Mouse (Mus musculus): ENCODE measurements around the gene Krt10.

GRCm38 (mm10) chr11:99413247-99413646 is 24.1 kb upstream of the Krt10 start:
- TF ChIP-seq CTCF (IDR thresholded peaks at IDR 0.05 in 2 of 3, conservative IDR thresholded peaks at IDR 0.05 in 1 of 3; ENCODE audit: control insufficient read depth in 1 of 3, insufficient read depth in 1 of 3, low read depth in 2 of 3, low read length in 3 of 3, poor library complexity in 1 of 3, severe bottlenecking in 1 of 3): peak; percentile 51 to 81 (median 59)
- no peak for TF ChIP-seq MAX (IDR thresholded peaks at IDR 0.05; ENCODE audit: low read length)
- TF ChIP-seq POLR2A (IDR thresholded peaks at IDR 0.05; ENCODE audit: control insufficient read depth in 1 of 2, insufficient read depth in 1 of 2, low read depth in 1 of 2, low read length in 2 of 2, poor library complexity in 1 of 2): no peak
- TF ChIP-seq MAFK (IDR thresholded peaks at IDR 0.05; ENCODE audit: borderline replicate concordance, low read depth, low read length): no peak
- TF ChIP-seq ZKSCAN1 (IDR thresholded peaks at IDR 0.05; ENCODE audit: low read depth, low read length): no peak
- no peak for TF ChIP-seq EP300 (IDR thresholded peaks at IDR 0.05; ENCODE audit: low read depth in 1 of 2, low read length in 2 of 2)
- TF ChIP-seq POLR2AphosphoS2 (IDR thresholded peaks at IDR 0.05; ENCODE audit: low read length): no peak
- TF ChIP-seq GATA1 (IDR thresholded peaks at IDR 0.05; ENCODE audit: low read depth, low read length): no peak
- no peak for TF ChIP-seq MXI1 (IDR thresholded peaks at IDR 0.05; ENCODE audit: low read depth, low read length)
- no peak for TF ChIP-seq UBTF (IDR thresholded peaks at IDR 0.05; ENCODE audit: borderline replicate concordance, insufficient read depth, low read depth, low read length)
- no peak for TF ChIP-seq RCOR1 (IDR thresholded peaks at IDR 0.05; ENCODE audit: low read depth, low read length)

Data from MEL (cell line).